Mouse (Mus musculus): ENCODE data around the gene Prrg4.
"Not testable (repeated sequence)": the region's sequence is repeated elsewhere in the genome, so short reads cannot be mapped to it uniquely, and the experiment has no call there.

Prrg4 gene

GRCm38 (mm10) chr2:104849276-104849990 lies at the start of gene Prrg4:
Gene Prrg4, minus strand, starts transcription at chr2:104849876.
- peak; percentile 21 to 28 for DNase-seq (ENCODE audit: low spot score in 2 of 2)

DNA sequence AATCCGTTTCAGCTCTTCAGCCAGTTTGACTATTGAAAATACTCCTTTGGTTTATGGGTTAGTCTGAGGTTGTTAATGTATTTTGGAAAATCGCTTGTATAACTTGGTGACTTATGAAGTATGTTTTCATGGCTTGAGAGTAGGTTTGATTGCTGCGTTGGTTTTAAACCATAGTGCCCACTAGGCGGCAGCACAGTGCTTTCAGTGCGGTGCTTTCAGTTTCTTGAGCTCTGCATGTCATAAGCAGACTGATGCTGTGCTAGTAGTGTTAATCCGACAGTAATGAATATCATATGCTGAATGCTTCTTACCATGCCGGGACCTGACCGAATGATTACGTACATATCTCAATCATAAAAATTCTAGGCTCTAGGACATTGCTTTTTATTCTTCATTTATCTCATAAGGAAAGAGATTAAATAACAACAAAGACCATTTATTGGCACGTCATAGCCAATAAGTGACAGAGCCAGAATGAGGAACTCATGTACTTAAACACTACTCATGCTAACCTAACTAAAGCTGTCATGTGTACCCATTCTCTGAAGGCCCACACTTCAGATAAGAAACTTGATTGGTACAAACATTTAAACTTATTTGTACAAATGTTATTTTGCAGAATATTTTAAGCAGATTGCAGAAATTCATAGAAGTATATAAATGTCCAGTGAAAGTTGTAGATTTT lies 38.3 kb upstream of the Prrg4 start:
- peak; percentile 80 to 88 for DNase-seq (ENCODE audit: low spot score in 2 of 2)

- not testable (repeated sequence) for DNase-seq (ENCODE audit: low spot score in 2 of 2)
Measured at GRCm38 (mm10) chr2:104887331-104887730, 37.7 kb upstream of the Prrg4 start.

DNA sequence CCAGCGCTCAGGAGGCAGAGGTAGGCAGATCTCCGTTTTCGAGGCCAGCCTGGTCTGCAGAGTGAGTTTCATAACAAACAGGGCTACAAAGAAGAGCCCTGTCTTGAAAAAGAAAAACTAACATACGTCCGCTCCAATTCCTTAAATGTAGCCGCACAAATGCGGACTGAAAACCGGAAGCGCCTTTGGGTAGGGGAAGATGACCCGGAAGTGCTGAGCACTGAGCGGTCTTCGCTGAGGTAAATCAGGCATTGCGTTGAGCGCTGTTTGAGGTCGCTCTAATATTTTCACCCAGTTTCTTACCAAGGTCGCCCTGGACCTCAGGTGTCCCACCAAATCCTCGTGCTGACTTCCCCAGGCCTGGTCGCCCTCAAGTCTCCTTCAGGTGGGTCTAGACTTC lies 36.4 kb upstream of the Prrg4 start:
- no peak for DNase-seq (ENCODE audit: low spot score in 2 of 2)

DNA sequence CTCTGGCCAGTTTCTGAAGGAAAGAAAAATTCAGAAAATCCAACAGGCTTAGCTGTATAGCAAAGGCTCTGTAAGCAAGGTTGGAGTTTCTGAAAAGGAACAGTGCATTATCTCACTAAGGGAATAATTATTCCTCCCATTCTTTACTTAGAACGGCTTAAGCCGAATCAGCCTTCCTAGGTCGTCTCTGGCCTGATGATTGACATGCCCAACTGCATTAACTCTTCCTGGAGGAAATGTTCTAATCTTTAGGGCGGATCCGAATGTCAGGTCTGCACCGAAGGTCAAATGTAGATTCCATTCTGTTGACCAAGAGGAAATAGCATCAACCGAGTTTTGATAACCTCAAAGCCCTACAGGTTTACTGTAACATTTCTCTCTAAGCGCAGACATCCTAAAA lies 29.1 kb upstream of the Prrg4 start:
- no peak for DNase-seq (ENCODE audit: low spot score in 2 of 2)

DNA sequence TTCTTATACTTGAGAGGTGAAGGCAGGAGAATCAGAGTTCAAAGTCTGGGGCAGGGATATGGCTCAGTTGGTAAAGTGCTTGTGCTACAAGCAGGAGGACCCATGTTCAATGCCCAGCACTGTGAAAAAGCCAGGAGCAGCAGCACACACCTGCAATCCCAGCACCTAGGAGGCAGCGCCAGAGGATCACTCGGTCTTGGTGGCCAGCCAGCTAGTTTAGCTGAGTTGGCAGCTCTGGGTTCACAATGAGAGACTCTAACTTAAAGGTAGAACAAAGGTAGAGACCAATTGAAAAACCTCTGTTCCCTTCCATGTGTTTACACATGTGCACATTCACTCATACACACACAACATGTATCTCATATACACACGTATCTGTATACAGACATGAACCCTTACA lies 19.4 kb upstream of the Prrg4 start:
- DNase-seq (ENCODE audit: low spot score in 2 of 2): no peak

DNA sequence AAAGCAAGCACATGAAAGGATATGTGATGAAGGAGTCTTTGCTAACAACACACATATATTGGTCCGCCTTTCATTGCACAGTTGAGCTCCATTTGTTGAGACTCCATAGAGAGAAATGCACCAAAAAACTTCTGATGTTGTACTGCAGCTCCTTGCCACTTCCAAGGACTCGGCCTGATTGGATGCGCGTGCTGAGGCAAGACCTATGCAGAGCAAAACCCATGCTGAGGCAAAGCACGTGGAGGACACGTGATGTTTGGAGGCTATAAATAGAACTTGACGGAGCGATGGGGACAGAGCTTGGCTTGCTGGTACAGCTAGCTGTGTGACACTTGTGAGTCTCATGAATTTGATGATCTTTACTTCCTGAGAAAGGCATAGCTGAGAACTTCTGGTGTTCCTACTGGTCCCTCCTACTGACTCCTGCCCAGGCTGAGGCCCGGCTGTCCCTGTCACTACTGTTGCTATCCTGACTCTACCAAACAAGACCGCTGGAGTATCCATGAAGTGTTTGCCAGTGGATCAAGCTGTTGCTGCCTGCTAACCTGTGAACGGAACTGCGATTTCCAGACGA lies 17.7 kb upstream of the Prrg4 start, which contains the start of gene Ccdc73:
Gene Ccdc73 (plus strand): TSS at position 524 of the 574 bp plus-strand sequence.
- DNase-seq (ENCODE audit: low spot score in 2 of 2): no peak

- DNase-seq (ENCODE audit: low spot score in 2 of 2): no peak
Measured at GRCm38 (mm10) chr2:104864176-104864860, 14.6 kb upstream of the Prrg4 start.

DNA sequence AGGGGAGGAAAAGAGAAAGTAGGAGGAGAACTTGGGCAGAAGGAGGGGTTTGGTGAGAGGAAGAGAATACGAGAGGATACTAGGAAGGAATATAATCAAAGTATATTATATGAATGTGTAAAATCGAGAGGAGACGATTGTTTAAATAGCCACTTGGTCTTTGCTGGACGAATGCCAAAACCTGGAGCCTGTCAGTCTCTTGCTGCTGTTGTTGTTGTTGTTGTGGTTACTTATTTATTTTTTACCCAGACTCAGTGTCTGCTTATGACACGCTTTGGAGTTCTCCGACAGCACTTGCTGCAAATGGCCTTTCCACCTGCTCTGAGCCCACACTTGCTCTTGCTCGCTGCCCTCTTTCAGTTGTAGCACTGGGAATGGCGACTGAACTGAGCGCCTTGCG lies 10.8 kb upstream of the Prrg4 start:
- no peak for DNase-seq (ENCODE audit: low spot score in 2 of 2)

- DNase-seq (ENCODE audit: low spot score in 2 of 2): no peak
Measured at GRCm38 (mm10) chr2:104859060-104859459, 9.4 kb upstream of the Prrg4 start.

- not testable (repeated sequence) for DNase-seq (ENCODE audit: low spot score in 2 of 2)
Measured at GRCm38 (mm10) chr2:104858083-104858482, 8.4 kb upstream of the Prrg4 start.

GRCm38 (mm10) chr2:104856218-104856617 lies 6.5 kb upstream of the Prrg4 start:
- DNase-seq (ENCODE audit: low spot score in 2 of 2): no peak

- no peak for DNase-seq (ENCODE audit: low spot score in 2 of 2)
Measured at GRCm38 (mm10) chr2:104855732-104856131, 6.1 kb upstream of the Prrg4 start.

- no peak for DNase-seq (ENCODE audit: low spot score in 2 of 2)
Measured at GRCm38 (mm10) chr2:104854836-104855235, 5.2 kb upstream of the Prrg4 start.

DNA sequence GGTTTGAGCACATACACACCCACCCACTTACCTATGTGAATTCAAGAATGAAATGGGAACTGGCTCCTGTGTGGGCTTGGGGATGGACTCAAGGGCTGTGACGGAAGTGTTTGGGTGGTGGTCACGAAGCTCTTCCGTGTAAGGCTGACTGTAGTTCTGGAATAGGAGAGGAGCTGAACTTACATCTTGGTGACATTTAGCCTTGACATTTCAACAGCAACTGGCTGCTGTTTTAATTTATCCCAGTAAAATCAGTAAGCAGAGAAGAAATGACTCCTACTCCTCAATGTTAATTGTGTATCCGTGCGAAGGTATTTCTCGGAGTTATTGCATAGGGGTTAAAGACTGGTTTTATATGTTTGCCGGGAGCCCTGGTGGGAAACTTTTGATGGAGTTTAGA lies 2.9 kb upstream of the Prrg4 start:
- DNase-seq (ENCODE audit: low spot score in 2 of 2): no peak

GRCm38 (mm10) chr2:104851686-104852085 lies 2.0 kb upstream of the Prrg4 start:
- no peak for DNase-seq (ENCODE audit: low spot score in 2 of 2)

- DNase-seq (ENCODE audit: low spot score in 2 of 2): no peak
Measured at GRCm38 (mm10) chr2:104849991-104850359, 299 bp upstream of the Prrg4 start.

DNA sequence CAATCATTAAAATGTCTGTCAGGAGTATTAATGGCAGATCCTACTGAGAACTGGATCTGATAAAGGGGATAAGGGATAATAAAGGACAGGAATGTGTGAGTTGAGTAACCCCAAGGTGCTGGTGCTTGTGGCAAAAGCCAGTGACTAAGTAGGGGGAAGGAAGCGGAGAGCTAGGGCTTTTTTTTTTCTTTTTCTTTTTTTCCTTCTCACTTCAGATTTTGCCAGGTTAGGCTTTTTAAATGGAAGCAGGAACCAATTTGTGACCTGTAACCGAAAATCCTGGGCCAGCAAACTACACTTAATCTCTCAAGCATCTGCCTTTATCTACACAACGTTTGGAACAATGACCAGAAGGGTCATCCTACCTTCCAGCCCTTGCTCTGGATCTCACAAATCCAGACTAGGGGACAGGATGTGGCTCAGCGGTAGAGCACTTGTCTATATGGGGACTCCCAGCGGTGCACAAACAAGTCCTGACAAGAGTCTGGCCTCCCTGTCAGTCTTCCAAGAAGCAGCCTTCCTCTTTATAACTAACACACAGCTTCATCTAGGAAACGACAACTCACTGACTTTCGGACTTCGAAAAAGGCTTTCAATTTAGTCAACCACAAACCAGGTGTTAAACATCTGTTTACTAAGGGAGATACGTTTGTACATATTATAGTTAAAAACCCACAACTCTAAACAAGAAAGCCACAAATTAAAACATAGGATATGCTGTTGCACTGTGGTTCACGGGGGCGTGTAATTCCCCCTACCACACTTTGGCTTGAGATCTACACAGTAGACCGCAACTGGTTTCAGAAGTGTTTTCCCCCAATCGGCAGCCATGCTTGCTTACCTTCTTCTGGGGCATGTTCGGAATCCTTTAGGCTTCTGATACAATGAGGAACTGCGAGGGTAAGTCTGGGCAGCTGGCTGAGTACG lies 1.2 kb downstream of the Prrg4 start:
- no peak for DNase-seq (ENCODE audit: low spot score in 2 of 2)

DNA sequence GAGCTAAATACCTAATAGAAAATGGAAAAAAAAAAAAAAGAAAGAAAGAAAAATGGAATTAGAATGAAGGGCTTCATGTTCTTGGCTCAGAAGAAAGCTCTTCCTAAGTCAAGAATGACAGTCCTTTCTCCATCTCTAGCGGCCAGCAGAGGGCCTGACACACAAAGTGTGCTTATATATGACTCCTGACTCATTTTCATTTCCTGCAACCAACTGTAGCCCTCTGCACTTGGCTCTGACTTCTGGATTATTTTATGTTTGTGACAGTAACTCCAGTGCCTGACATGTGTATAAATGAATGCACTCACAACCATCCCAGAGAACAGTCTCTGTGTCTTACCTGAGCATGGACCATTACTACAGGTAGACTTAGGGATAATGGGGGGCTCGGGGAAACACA lies 2.0 kb downstream of the Prrg4 start:
- no peak for DNase-seq (ENCODE audit: low spot score in 2 of 2)

DNA sequence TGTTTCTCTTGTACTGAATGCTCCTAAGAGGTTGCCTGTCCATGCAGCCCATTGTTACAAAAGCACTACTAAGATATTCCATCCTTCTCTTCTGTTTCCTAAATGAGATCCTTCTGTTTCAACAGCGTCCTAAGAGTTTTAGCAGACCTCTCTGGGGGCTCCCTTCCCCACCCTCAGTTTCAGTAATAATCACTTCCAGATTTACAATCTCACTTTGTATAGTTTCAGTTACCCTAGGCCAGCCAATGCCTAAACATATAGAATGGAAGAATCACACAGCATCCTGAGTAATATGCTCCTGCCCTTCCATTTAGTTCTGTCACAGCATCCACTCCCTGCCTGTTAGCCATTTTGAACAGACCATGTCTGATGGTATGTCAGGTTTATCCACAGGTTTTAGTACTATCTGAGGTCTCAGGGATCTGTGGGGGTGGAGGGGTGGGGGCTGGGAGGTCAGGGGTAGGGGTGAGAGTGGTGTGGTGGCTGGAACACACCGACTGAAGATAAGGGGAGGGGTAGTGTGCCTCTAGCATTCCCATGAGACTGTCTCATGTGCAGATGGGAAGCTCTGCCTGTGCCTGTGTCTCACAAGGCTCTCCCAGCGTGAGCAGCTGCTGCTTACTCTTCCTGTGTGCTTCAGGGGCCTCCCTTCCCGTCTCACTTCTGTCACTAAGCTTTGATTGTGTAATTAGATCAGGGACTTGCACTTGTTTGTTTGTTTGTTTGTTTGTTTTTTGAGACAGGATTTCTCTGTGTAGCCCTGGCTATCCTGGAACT lies 2.9 kb downstream of the Prrg4 start:
- DNase-seq (ENCODE audit: low spot score in 2 of 2): no peak

DNA sequence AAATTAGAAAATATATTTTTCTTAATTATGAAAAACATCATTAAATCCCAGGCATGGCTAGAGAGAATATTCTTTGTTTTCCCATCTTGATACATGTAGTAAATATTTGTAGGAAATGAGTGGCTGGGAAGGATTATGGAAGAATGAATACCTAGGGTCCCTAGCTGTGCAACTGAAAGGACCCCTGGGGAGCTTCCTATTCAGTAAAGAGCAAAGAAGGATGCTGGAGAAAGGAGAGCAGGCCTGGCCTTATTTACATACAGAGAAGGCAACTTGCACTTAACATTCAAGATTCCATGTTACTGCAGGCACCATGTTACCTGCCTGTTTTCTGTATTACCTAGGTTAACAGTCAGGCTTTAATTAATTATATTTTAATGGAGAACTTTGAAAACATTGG lies 7.1 kb downstream of the Prrg4 start:
- no peak for DNase-seq (ENCODE audit: low spot score in 2 of 2)

All from frontal cortex, postnatal 36 days (tissue).